Mouse (Mus musculus) forebrain, embryonic 14.5 days (tissue): ENCODE results near the gene Map6. TPM values are rescaled to one million over a fixed set of nuclear protein-coding genes. Genes with fewer than 3 reads are reported as not detected.

Experiments used
- ATAC-seq: fragments of 200-750 bp; cut with Nextera tagmentation; 2 replicates; pipeline ENCODE4 v1.8.0; 2017; ENCODE audit warnings: mild to moderate bottlenecking, moderate library complexity
- DNase-seq: peaks from one replicate; pipeline ENCODE4 v3.0.0-alpha.2; 2015; ENCODE audit warnings: low spot score
- H3K27ac ChIP-seq: fragments of 300-500 bp; sonication (generic); 2 replicates; pipeline ENCODE4 v1.5.1; 2014; ENCODE audit warnings: low read depth, mild to moderate bottlenecking, control low read depth, low read length, moderate library complexity
- H3K27me3 ChIP-seq: fragments of 300-500 bp; sonication (generic); replicated peaks from 2 replicates; pipeline ENCODE4 v1.6.1; 2014; ENCODE audit warnings: low read length, control low read depth, mixed read lengths; ENCODE audit not compliant: control insufficient read depth, insufficient read depth
- H3K36me3 ChIP-seq: fragments of 300-500 bp; sonication (generic); 2 replicates; pipeline ENCODE4 v1.6.1; 2014; ENCODE audit warnings: low read length, control low read depth; ENCODE audit not compliant: control insufficient read depth, insufficient read depth
- H3K4me1 ChIP-seq: fragments of 300-500 bp; sonication (generic); 2 replicates; pipeline ENCODE4 v1.6.1; 2014; ENCODE audit warnings: antibody characterized with exemption, low read length, control low read depth; ENCODE audit not compliant: control insufficient read depth, insufficient read depth
- H3K4me2 ChIP-seq: fragments of 300-500 bp; sonication (generic); 2 replicates; pipeline ENCODE4 v1.6.1; 2014; ENCODE audit warnings: mild to moderate bottlenecking, control low read depth, low read length
- H3K4me3 ChIP-seq: fragments of 300-500 bp; sonication (generic); 2 replicates; pipeline ENCODE4 v1.5.1; 2014; ENCODE audit warnings: low read depth, low read length, control low read depth
- H3K9ac ChIP-seq: fragments of 300-500 bp; sonication (generic); 2 replicates; pipeline ENCODE4 v1.6.1; 2014; ENCODE audit warnings: mild to moderate bottlenecking, low read length, control low read depth, moderate library complexity
- H3K9me3 ChIP-seq: fragments of 300-500 bp; sonication (generic); replicated peaks from 2 replicates; pipeline ENCODE4 v1.6.1; 2016; ENCODE audit warnings: low read length, control low read depth, mixed read lengths; ENCODE audit not compliant: control insufficient read depth
- WGBS: fragments of 180-500 bp; shearing (Covaris S2); extraction: QIAGEN DNeasy Blood & Tissue Kit; methylation state at CpG from one replicate; pipeline ENCODE4 v1.1.7; 2014; 5-methylcytosine and 5-hydroxymethylcytosine counted together
- polyA plus RNA-seq: library from polyadenylated mRNA; unstranded; fragments of >200 nt; fragmentation: Nextera tagmentation; extraction: Ambion mirVana; gene quantifications from 2 replicates; pipeline ENCODE4 v1.2.1, GENCODE M21; 2014

The Map6 gene
- polyA plus RNA-seq, 1 experiment from 2014 or later: 46.2 TPM

DNA sequence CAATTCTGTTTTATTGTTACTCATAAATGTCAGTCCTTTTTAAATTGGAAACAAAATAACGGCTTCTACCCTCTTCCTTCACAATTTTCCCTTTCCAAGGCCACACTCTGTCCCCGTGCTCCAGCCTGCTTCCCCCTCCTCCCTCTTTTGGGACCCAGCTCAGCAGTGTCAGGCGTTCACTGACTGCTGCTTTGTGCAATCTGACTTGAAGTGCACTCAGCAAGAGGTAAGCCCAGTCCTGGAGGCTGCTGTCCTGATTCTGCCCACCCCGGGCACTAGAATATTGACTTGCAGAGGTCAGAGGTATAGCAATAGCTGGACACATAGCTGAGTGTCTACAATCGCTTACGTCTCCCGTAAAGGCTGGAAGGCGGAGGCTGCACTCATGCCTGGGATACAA, 46.0 kb downstream of the Map6 start:
- H3K27me3 ChIP-seq: no peaks in the 10 kb centered on the region
- DNase-seq: peak; percentile 39
- H3K27ac ChIP-seq: peak overlapping the region; percentile 89
- peaks cover 17% of the 10 kb centered on the region for H3K4me1 ChIP-seq
- ATAC-seq: no peak
- no peak overlapping the region for H3K4me3 ChIP-seq
- 65% methylated on average over 8 of the region's 8 CpGs for WGBS
- no peaks in the 10 kb centered on the region for H3K9me3 ChIP-seq
- peaks cover 25% of the 10 kb centered on the region for H3K36me3 ChIP-seq
- no peak overlapping the region for H3K9ac ChIP-seq
- H3K4me2 ChIP-seq: no peak overlapping the region

DNA sequence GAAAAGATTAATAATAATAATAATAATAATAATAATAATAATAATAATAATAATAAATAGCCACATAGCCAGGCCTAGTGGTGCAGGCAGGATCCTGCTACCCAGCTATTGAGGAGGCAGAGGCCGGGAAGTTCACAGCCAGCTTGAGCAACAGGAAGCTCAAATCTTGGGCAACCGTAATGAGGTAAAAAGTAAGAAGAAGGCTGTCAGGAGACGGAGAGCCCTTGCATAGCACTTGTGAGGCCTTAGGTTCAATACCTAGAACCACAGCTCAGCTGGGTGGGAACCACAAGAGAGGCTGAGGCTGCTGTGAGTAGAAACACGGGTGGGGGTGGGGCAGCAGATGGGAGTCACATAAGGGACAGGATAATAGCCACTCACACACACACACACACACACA, 47.3 kb downstream of the Map6 start:
- Histone ChIP-seq H3K9ac (no peak overlapping the region), H3K36me3 (peaks cover 25% of the 10 kb centered on the region), H3K27me3 (no peaks in the 10 kb centered on the region), H3K9me3 (no peaks in the 10 kb centered on the region), H3K4me2 (no peak overlapping the region), H3K4me1 (peaks cover 17% of the 10 kb centered on the region), H3K27ac (no peak overlapping the region; the same call in 1 of the 2 replicates), H3K4me3 (no peak overlapping the region)
- 83% methylated on average over 4 of the region's 4 CpGs for WGBS
- DNase-seq (no peak), ATAC-seq (no peak)

DNA sequence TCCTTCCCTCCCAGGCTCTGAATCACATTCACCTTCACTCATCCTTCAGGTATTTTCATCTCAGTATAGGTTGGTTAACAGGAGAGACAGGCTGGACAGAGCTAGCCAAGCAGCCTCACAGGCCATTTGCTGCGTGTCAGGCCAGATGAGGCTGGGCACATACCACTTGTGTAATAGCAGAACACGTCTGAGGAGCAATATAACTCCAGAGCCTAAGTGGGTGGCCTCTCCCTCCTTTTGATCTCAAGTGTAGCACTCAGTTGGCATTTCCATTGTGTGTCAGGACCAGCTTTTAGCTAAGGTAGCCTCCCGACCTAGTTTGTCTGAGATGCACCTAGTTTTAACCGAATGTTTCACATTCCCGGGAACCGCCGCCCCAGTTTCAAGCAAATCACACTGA, 49.0 kb downstream of the Map6 start:
- no peak overlapping the region for H3K4me3 ChIP-seq
- DNase-seq (no peak), ATAC-seq (no peak)
- WGBS: 85% methylated on average over 7 of the region's 7 CpGs
- no peak overlapping the region for H3K9ac ChIP-seq
- H3K27ac ChIP-seq: no peak overlapping the region
- H3K4me2 ChIP-seq: no peak overlapping the region
- H3K9me3 ChIP-seq: no peaks in the 10 kb centered on the region
- H3K36me3 ChIP-seq: peaks cover 25% of the 10 kb centered on the region
- no peaks in the 10 kb centered on the region for H3K27me3 ChIP-seq
- peaks cover 23% of the 10 kb centered on the region for H3K4me1 ChIP-seq

DNA sequence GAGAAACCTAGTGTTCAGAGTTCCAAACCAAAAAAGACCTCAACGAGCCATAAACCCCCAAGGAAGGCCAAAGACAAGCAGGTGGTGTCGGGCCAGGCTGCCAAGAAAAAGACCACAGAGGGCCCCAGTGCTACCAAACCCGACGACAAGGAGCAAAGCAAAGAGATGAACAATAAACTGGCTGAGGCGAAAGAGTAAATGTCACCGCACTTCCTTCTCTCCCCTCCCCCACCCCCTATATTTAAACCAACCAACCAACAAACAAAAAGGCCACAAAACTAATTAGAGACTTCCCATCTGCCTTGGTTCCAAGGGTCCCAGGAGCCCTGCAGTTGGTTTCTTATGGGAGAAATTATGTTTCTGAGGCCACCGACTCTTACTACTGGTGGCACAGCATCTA, 50.2 kb downstream of the Map6 start:
- ATAC-seq (no peak), DNase-seq (no peak)
- no peak overlapping the region for H3K4me3 ChIP-seq
- no peaks in the 10 kb centered on the region for H3K9me3 ChIP-seq
- H3K27me3 ChIP-seq: no peaks in the 10 kb centered on the region
- 67% methylated on average over 7 of the region's 7 CpGs for WGBS
- H3K9ac ChIP-seq: no peak overlapping the region
- no peak overlapping the region for H3K27ac ChIP-seq
- H3K36me3 ChIP-seq: peaks cover 27% of the 10 kb centered on the region
- H3K4me1 ChIP-seq: peaks cover 13% of the 10 kb centered on the region
- H3K4me2 ChIP-seq: no peak overlapping the region

DNA sequence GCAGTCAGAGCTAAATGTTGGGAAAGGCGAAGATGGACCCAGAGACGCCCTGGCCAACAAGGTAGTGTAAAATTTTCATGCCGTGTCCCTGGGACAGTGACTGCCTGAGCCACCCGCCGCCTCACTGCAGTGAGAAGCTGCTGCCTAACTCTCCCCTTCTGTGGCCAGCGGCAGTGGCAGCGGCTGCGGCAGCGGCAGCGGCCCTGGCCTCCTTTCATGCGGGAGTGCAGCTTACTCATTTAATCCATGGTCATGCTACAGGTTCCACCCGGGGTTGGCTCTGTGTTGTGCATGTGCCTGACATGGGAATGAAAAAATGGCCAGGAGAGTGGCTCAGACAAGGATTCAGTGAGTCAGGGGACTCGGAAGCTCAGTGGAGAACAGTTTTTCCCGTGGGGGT, 53.3 kb downstream of the Map6 start:
- 49% methylated on average over 14 of the region's 14 CpGs for WGBS
- ATAC-seq: no peak

DNA sequence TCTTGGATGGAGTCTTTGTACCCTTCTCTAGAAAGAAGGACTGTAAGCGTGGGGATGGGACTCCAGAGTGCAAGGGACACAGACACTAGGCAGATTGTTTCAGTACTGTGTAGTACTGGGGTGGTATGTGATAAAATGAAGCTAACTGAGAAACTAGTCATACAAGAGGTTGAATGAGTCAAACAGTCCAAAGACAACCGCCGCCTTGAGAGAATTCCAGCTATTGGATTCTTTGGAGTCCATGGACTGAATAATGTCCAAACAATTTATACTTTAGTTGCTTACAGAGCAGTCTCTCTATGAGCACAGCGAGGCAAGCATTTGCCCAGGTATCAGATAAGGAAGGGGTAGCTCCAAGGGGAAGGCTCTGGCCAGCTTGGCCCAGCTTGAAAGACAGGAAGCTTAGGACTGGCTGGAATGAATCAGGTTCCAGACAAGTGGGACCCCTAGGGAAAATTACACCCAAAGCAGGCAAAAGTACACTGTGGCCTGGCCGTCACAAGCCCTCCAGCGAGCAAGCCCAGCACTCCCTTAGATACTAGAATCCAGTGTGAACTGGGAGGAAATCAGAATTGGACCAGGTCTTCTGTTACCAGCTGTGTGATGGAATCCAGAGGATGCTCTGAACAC, 55.6 kb downstream of the Map6 start:
- Histone ChIP-seq H3K9ac (no peak overlapping the region), H3K4me1 (0 out of 2 replicates have a peak, but pooled peaks cover 5% of the 10 kb centered on the region), H3K36me3 (peaks cover 16% of the 10 kb centered on the region), H3K27ac (no peak overlapping the region), H3K4me2 (no peak overlapping the region), H3K27me3 (no peaks in the 10 kb centered on the region), H3K4me3 (no peak overlapping the region), H3K9me3 (no peaks in the 10 kb centered on the region)
- WGBS: 90% methylated on average over 6 of the region's 6 CpGs
- DNase-seq: no peak
- no peak for ATAC-seq

More for the DNA sequence above, 53.3 kb downstream of the Map6 start:
- H3K36me3 ChIP-seq: peaks cover 39% of the 10 kb centered on the region
- H3K27ac ChIP-seq: no peak overlapping the region
- no peak overlapping the region for H3K4me2 ChIP-seq
- 0 out of 2 replicates have a peak, but pooled peaks cover 5% of the 10 kb centered on the region for H3K4me1 ChIP-seq
- no peaks in the 10 kb centered on the region for H3K9me3 ChIP-seq
- peak overlapping the region; percentile 17; the same call in 1 of the 2 replicates for H3K9ac ChIP-seq
- H3K4me3 ChIP-seq: no peak overlapping the region
- H3K27me3 ChIP-seq: no peaks in the 10 kb centered on the region
- DNase-seq: no peak

DNA sequence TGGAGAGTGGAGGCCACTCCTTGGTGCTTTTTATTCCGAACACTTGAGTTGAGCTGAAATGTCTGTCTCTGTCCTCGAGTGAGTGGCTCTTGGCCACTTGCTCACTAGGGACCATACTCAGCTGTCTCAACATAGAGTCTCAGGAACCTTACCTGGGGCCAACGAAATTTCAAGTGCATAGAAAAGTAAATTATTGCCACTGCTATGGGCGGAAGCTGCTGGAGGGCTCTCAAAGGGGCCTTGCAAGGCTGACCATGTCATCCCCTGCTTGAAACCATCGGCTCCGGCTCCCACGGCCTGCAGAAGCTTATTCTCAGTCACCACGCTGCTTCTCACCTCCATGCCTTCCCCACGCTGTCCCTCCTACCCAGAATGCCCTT, 56.1 kb downstream of the Map6 start:
- Histone ChIP-seq H3K4me1 (0 out of 2 replicates have a peak, but pooled peaks cover 5% of the 10 kb centered on the region), H3K27ac (no peak overlapping the region), H3K36me3 (peaks cover 16% of the 10 kb centered on the region; the same call in 1 of the 2 replicates), H3K9me3 (no peaks in the 10 kb centered on the region), H3K9ac (no peak overlapping the region), H3K27me3 (no peaks in the 10 kb centered on the region), H3K4me3 (no peak overlapping the region), H3K4me2 (no peak overlapping the region)
- 91% methylated on average over 9 of the region's 9 CpGs for WGBS
- DNase-seq (no peak), ATAC-seq (no peak)

DNA sequence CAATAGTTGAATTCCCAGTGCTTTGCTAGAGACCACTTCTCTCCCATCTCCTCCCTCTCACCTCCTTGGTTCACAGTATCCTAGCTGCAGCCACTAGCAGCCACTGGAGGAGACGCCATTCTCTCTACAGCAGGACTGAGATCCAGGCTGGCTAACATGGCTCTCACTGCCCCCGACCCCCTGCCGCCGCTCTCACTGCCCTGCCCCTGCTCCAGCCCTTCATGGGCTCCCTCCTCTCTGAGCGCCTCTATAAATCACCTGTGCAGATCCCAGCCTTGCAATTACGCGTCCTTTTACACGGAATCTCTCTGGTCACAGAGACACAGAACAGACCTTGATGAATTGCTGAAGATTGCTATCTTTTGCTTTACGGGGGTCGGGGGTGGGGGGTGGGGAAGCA, 57.6 kb downstream of the Map6 start:
- H3K9me3 ChIP-seq: no peaks in the 10 kb centered on the region
- H3K36me3 ChIP-seq: peaks cover 16% of the 10 kb centered on the region; the same call in 1 of the 2 replicates
- WGBS: 46% methylated on average over 10 of the region's 10 CpGs
- DNase-seq: no peak
- no peak overlapping the region for H3K4me3 ChIP-seq
- H3K4me1 ChIP-seq: 0 out of 2 replicates have a peak, but pooled peaks cover 5% of the 10 kb centered on the region
- H3K27me3 ChIP-seq: no peaks in the 10 kb centered on the region
- H3K27ac ChIP-seq: no peak overlapping the region
- H3K4me2 ChIP-seq: no peak overlapping the region
- no peak for ATAC-seq
- H3K9ac ChIP-seq: no peak overlapping the region

DNA sequence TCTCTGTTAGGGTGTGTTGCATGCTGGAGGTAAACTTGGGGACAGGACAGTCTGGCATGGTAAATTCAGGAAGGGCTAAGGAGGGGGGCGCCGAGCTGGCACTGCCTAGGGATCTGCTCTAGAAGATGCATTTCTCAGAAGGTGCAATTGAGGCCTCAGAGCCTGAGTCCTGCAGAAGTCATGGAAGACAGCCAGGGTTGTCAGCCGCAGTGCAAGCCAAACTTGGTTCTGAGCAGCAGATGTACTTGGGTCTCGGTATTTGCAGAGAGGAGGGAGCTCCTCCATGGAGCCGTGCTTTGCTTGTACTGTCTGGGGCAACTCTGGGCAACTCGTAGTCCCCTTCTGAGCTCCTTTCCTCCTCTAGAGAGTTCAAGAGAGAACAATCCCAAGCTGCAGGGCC, 58.9 kb downstream of the Map6 start:
- Histone ChIP-seq H3K9ac (no peak overlapping the region), H3K36me3 (peaks cover 16% of the 10 kb centered on the region; the same call in 1 of the 2 replicates), H3K4me1 (no peaks in the 10 kb centered on the region), H3K4me3 (no peak overlapping the region), H3K27ac (no peak overlapping the region), H3K9me3 (no peaks in the 10 kb centered on the region), H3K4me2 (no peak overlapping the region), H3K27me3 (no peaks in the 10 kb centered on the region)
- no peak for ATAC-seq
- 78% methylated on average over 6 of the region's 6 CpGs for WGBS
- no peak for DNase-seq
